Mouse (Mus musculus) spleen, adult 10 weeks (tissue): ENCODE measurements around the gene Gm6020. TPM values are rescaled to one million over a fixed set of nuclear protein-coding genes. Genes with fewer than 3 reads are reported as not detected.

ENCODE experiments used
- polyA plus RNA-seq: library from polyadenylated mRNA; stranded (reverse); fragments of 350-450 nt; fragmentation: Illumina TruSeq; extraction: RNeasy Lipid Tissue Mini Kit (QIAGEN cat#74804); gene quantifications from one replicate; pipeline ENCODE4 v1.2.3, GENCODE M21; 2015; ENCODE audit warnings: low replicate concordance; ENCODE audit not compliant: insufficient read depth

Gm6020 gene
- not detected for polyA plus RNA-seq

DNA sequence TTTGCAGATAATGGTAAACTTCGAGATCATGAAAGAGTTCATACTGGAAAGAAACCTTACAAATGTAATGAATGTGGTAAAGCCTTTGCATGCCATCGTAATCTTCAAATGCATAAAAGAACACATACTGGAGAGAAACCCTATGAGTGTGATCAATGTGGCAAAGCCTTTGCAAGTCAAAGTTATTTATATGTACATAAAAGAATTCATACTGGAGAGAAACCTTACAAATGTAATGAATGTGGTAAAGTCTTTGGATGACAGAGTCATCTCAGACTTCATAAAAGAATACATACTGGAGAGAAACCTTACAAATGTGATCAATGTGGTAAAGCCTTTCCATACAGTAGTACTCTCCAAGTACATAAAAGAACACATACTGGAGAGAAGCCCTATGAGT, at the start of gene Gm6020:
TSS of gene Gm6020 (plus strand) at position 301 of the 400 bp plus-strand sequence.

DNA sequence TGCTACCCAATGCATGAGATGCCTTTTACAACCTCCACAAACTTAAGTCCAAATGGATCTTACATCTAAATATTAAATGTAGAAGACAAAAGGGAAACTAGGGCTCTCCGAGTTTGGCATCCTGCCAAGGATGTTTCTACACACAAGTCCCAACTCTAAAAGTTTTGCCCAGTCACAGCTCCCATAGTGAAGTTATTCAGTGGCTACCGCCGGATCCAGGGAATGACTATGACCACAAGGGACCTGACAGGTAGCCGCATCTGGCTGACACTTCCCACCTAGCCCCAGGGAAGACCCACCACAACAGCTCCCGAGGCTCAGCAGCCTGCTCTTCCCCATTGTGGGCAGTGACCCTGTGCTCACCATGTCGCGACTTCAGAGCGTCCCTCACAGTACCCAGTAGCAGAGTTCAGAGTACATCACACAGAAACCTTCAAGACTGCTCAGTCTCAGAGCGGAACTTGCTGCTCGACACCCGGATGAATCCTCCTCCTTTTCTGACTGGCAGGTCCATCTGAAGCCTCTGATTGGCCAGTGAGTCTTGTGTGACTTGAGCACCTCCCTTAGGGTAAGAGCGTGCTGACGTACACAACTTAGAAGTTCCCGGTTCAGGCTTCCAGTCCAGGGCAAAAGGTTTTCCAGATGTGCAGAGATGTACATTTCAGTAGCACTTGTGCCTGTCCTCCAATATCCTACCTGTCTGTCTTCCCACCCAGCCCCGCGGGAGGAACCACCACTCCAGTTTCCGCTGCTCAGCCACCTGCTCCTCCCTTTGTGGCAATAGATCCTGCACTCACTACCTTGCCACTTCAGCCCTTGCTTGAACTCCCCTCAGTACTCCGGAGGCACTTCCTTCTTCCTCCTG, 43.1 kb upstream of the Gm6020 start, which contains the start of gene Zfp950:
TSS of gene Zfp950 (minus strand) at position 499 of the 865 bp plus-strand sequence.

DNA sequence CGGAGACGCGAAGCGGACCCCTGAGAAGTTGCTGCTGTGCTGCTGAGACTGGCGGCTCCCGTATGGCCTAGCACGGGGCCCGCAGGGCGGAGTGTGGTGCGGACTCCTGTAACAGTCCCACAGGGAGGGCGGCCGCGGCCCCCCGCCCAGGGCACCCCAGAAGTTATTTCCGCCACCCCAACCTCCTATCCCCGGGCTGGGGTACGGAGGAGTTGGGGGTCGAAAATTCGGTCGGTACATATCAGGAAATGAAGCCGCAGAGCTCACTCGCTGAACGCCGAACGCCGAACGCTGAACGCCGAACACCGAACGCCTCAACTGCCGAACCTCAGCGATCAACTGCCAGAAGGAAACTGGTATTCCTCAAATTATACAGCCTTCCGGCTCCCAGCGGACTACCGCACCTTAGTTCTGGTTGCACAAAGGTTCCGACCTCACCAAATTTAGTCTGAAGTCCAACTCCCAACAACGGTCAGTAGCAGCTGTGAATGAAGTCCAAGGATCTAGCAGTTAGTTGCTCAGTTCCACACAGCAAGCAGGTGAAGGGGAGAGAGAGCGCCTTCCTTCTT, 7.8 kb upstream of the Gm6020 start, which contains the start of gene Gm7102:
TSS of gene Gm7102 (minus strand) at position 554 of the 569 bp plus-strand sequence.

DNA sequence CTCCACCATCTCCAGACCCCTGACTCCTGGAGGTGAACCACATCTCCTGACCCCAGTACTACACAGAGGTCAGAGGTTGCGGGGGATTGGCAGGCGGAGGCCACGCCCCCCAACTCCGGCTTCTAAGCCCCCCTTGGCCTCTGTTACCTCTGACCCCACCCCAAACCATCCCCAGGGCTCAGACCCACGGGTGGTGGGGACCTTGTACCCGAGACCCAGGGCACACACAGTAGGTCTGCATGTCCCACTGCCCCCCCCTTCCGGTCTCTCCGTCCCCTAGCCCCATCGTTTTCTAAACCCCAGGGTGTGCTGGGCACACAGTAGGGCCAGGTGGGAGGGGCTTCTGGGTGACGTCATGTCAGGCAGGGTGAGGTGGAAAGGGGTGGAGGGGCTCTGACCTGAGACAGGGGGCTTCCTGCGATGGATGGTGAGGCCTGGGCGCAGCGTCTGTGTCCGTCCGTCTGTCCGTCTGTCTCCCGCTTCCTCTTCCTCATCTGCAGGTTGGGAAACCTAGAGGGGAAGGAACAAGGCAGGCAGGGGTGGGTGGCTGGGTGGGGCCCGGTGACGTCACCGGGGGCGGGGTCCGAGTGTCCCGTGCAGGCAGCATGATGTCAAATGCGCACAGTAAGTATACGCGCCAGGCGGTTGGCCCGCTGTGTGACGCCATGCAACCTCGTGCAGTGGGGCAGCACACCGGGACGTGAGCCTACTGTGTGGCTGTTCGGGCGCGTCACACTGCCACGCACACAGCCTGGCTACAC, 44.4 kb downstream of the Gm6020 start, which contains the start of gene Csf2ra:
TSS of gene Csf2ra (minus strand) at position 489 of the 761 bp plus-strand sequence.

Other genes starting within 250 kb of the Gm6020 start
- gene Zfp950, start 43.0 kb upstream of the Gm6020 start, polyA plus RNA-seq: 126 TPM
- gene Gm7102, start 7.6 kb upstream of the Gm6020 start, polyA plus RNA-seq: not detected
- 31.3 TPM for gene Csf2ra, start 44.5 kb downstream of the Gm6020 start, polyA plus RNA-seq
- gene Gm21060, start 113.2 kb downstream of the Gm6020 start, polyA plus RNA-seq: not detected